Mouse (Mus musculus) left cerebral cortex, adult 18-20 months (tissue): ENCODE measurements around the gene Axin1. TPM values are rescaled to one million over a fixed set of nuclear protein-coding genes. Genes with fewer than 3 reads are reported as not detected.

Source experiments
- DNase-seq, 2 experiments: peaks; one replicate each; pipeline ENCODE4 v3.0.0; 2021 to 2022; ENCODE audit warnings: low spot score in 2 of 2, mixed read lengths in 1 of 2
- total RNA-seq, 2 experiments: library from RNA; stranded (reverse); gene quantifications; 2 replicates each; pipeline ENCODE4 v1.2.3; 2021

Gene Axin1
- total RNA-seq, 2 experiments from 2014 or later = 25.1 to 27.5 TPM

- DNase-seq = no peak
Measured at GRCm38 (mm10) chr17:26234386-26234785, 95.9 kb downstream of the Axin1 start.

GRCm38 (mm10) chr17:26235077-26235815, 96.8 kb downstream of the Axin1 start:
- no peak for DNase-seq

GRCm38 (mm10) chr17:26237667-26238066, 99.2 kb downstream of the Axin1 start:
- no peak for DNase-seq

- no peak for DNase-seq
Measured at GRCm38 (mm10) chr17:26239551-26239950, 101.1 kb downstream of the Axin1 start.

- DNase-seq = no peak
Measured at GRCm38 (mm10) chr17:26240120-26240790, 101.8 kb downstream of the Axin1 start.

- no peak for DNase-seq
Measured at GRCm38 (mm10) chr17:26240990-26241389, 102.5 kb downstream of the Axin1 start.

GRCm38 (mm10) chr17:26243471-26244100, 105.1 kb downstream of the Axin1 start:
- DNase-seq = peak; percentile 12 to 47

- DNase-seq = peak; percentile 90 to 93
Measured at GRCm38 (mm10) chr17:26244101-26244841, 105.8 kb downstream of the Axin1 start, which contains the start of gene Fam234a. Gene Fam234a (minus strand): TSS chr17:26244242.

Other genes with a start within 250 kb of the Axin1 start
- gene Rab40c, start 219.0 kb upstream of the Axin1 start, total RNA-seq = 10 to 100 TPM; 41.2 TPM
- gene Pigq, start 193.8 kb upstream of the Axin1 start, total RNA-seq = 100 to 1,000 TPM; 103 to 113 TPM
- under 1 TPM; 0.54 to 0.98 TPM for gene Nhlrc4, start 193.7 kb upstream of the Axin1 start, total RNA-seq
- under 1 TPM; 0.37 to 0.65 TPM for gene A930017K11Rik, start 186.1 kb upstream of the Axin1 start, total RNA-seq
- 10 to 100 TPM; 50.6 to 51.4 TPM for gene Capn15, start 152.9 kb upstream of the Axin1 start, total RNA-seq
- gene Rab11fip3, start 69.1 kb upstream of the Axin1 start, total RNA-seq = 10 to 100 TPM; 97.8 to 98.4 TPM
- 10 to 100 TPM; 29.9 to 35.5 TPM for gene Decr2, start 48.4 kb upstream of the Axin1 start, total RNA-seq
- 1 to 10 TPM; 3.2 to 3.9 TPM for gene Nme4, start 43.1 kb upstream of the Axin1 start, total RNA-seq
- gene Tmem8, start 25.4 kb upstream of the Axin1 start, total RNA-seq = 10 to 100 TPM; 13.8 to 14.0 TPM
- gene Mrpl28, start 15.2 kb upstream of the Axin1 start, total RNA-seq = 10 to 100 TPM; 64.3 to 66.9 TPM
- under 1 TPM in 1 of 2 experiments, not detected in 1; 0.35 TPM for gene Pdia2, start 60.4 kb downstream of the Axin1 start, total RNA-seq
- gene Rgs11, start 64.3 kb downstream of the Axin1 start, total RNA-seq = 10 to 100 TPM; 33.1 to 42.2 TPM
- 10 to 100 TPM; 95.4 to 98.6 TPM for gene Arhgdig, start 69.1 kb downstream of the Axin1 start, total RNA-seq
- 10 to 100 TPM; 14.5 to 22.1 TPM for gene Fam234a, start 105.6 kb downstream of the Axin1 start, total RNA-seq
- gene Luc7l, start 114.2 kb downstream of the Axin1 start, total RNA-seq = 10 to 100 TPM; 79.0 to 85.3 TPM